Mouse (Mus musculus): ENCODE data around the gene Itga1. TPM values are rescaled to one million over a fixed set of nuclear protein-coding genes. Genes with fewer than 3 reads are reported as not detected.

The Itga1 gene
- polyA plus RNA-seq, 1 experiment from 2014 or later, result 22.0 TPM

GRCm38 (mm10) chr13:114980831-114981419, 120.8 kb downstream of the Itga1 start:
- DNase-seq (ENCODE audit: low spot score) (peak; percentile 45), ATAC-seq (no peak)
- Histone ChIP-seq H3K9me3 (ENCODE audit: low read length) (no peaks in the 10 kb centered on the region), H3K4me1 (ENCODE audit: insufficient read depth, low read depth, low read length) (no peaks in the 10 kb centered on the region), H3K4me2 (replicated peaks; ENCODE audit: low read depth, low read length) (no peak overlapping the region), H3K27ac (ENCODE audit: low read length) (no peak overlapping the region), H3K4me3 (ENCODE audit: low read depth, low read length) (no peak overlapping the region), H3K9ac (replicated peaks; ENCODE audit: low read depth) (no peak overlapping the region), H3K36me3 (ENCODE audit: insufficient read depth, low read length) (no peaks in the 10 kb centered on the region), H3K27me3 (replicated peaks; ENCODE audit: insufficient read depth, low read length) (no peaks in the 10 kb centered on the region)
- whole genome bisulfite sequencing, result 47% methylated on average over 10 of the region's 10 CpGs
- TF ChIP-seq CTCF (IDR thresholded peaks at IDR 0.05) (peak; percentile 64), EP300 (IDR thresholded peaks at IDR 0.05) (no peak)

GRCm38 (mm10) chr13:114974484-114975042, 127.2 kb downstream of the Itga1 start:
- Histone ChIP-seq H3K9ac (replicated peaks; ENCODE audit: low read depth) (no peak overlapping the region), H3K4me3 (ENCODE audit: low read depth, low read length) (no peak overlapping the region), H3K27me3 (replicated peaks; ENCODE audit: insufficient read depth, low read length) (no peaks in the 10 kb centered on the region), H3K9me3 (ENCODE audit: low read length) (no peaks in the 10 kb centered on the region), H3K4me2 (replicated peaks; ENCODE audit: low read depth, low read length) (no peak overlapping the region), H3K4me1 (ENCODE audit: insufficient read depth, low read depth, low read length) (no peaks in the 10 kb centered on the region), H3K36me3 (ENCODE audit: insufficient read depth, low read length) (no peaks in the 10 kb centered on the region), H3K27ac (ENCODE audit: low read length) (no peak overlapping the region)
- 40% methylated on average over 6 of the region's 6 CpGs for WGBS
- TF ChIP-seq CTCF (IDR thresholded peaks at IDR 0.05), result no peak
- TF ChIP-seq EP300 (IDR thresholded peaks at IDR 0.05), result no peak
- ATAC-seq (peak; percentile 57; the same call in 1 of the 2 replicates), DNase-seq (ENCODE audit: low spot score) (peak; percentile 50)

- DNase-seq (ENCODE audit: low spot score) (no peak), ATAC-seq (no peak)
- H3K4me2 ChIP-seq (replicated peaks; ENCODE audit: low read depth, low read length), result no peak overlapping the region
- H3K4me1 ChIP-seq (ENCODE audit: insufficient read depth, low read depth, low read length), result no peaks in the 10 kb centered on the region
- no peaks in the 10 kb centered on the region for H3K27me3 ChIP-seq (replicated peaks; ENCODE audit: insufficient read depth, low read length)
- H3K9me3 ChIP-seq (ENCODE audit: low read length), result no peaks in the 10 kb centered on the region
- 89% methylated on average over 3 of the region's 3 CpGs for WGBS
- H3K27ac ChIP-seq (ENCODE audit: low read length), result no peak overlapping the region
- H3K9ac ChIP-seq (replicated peaks; ENCODE audit: low read depth), result no peak overlapping the region
- H3K4me3 ChIP-seq (ENCODE audit: low read depth, low read length), result no peak overlapping the region
- TF ChIP-seq CTCF (IDR thresholded peaks at IDR 0.05), result no peak
- TF ChIP-seq EP300 (IDR thresholded peaks at IDR 0.05), result no peak
- no peaks in the 10 kb centered on the region for H3K36me3 ChIP-seq (ENCODE audit: insufficient read depth, low read length)
These were observed 129.9 kb downstream of the Itga1 start for GRCm38 (mm10) chr13:114971905-114972304.

- no peaks in the 10 kb centered on the region for H3K9me3 ChIP-seq (ENCODE audit: low read length)
- H3K36me3 ChIP-seq (ENCODE audit: insufficient read depth, low read length), result no peaks in the 10 kb centered on the region
- TF ChIP-seq EP300 (IDR thresholded peaks at IDR 0.05) (no peak), CTCF (IDR thresholded peaks at IDR 0.05) (peak; percentile 97)
- 44% methylated on average over 2 of the region's 2 CpGs for WGBS
- H3K4me1 ChIP-seq (ENCODE audit: insufficient read depth, low read depth, low read length), result no peaks in the 10 kb centered on the region
- DNase-seq (ENCODE audit: low spot score) (peak; percentile 89), ATAC-seq (peak; percentile 85)
- no peak overlapping the region for H3K4me2 ChIP-seq (replicated peaks; ENCODE audit: low read depth, low read length)
- no peak overlapping the region for H3K4me3 ChIP-seq (ENCODE audit: low read depth, low read length)
- no peak overlapping the region for H3K27ac ChIP-seq (ENCODE audit: low read length)
- H3K27me3 ChIP-seq (replicated peaks; ENCODE audit: insufficient read depth, low read length), result no peaks in the 10 kb centered on the region
- no peak overlapping the region for H3K9ac ChIP-seq (replicated peaks; ENCODE audit: low read depth)
These were observed 137.5 kb downstream of the Itga1 start for GRCm38 (mm10) chr13:114964233-114964632.

- Histone ChIP-seq H3K4me3 (ENCODE audit: low read depth, low read length) (no peak overlapping the region), H3K36me3 (ENCODE audit: insufficient read depth, low read length) (no peaks in the 10 kb centered on the region), H3K27me3 (replicated peaks; ENCODE audit: insufficient read depth, low read length) (no peaks in the 10 kb centered on the region), H3K4me1 (ENCODE audit: insufficient read depth, low read depth, low read length) (no peaks in the 10 kb centered on the region), H3K9me3 (ENCODE audit: low read length) (no peaks in the 10 kb centered on the region), H3K4me2 (replicated peaks; ENCODE audit: low read depth, low read length) (no peak overlapping the region), H3K27ac (ENCODE audit: low read length) (no peak overlapping the region), H3K9ac (replicated peaks; ENCODE audit: low read depth) (no peak overlapping the region)
- TF ChIP-seq EP300 (IDR thresholded peaks at IDR 0.05) (no peak), CTCF (IDR thresholded peaks at IDR 0.05) (no peak)
- ATAC-seq (no peak), DNase-seq (ENCODE audit: low spot score) (no peak)
These were observed 147.2 kb downstream of the Itga1 start for GRCm38 (mm10) chr13:114954516-114954915.

GRCm38 (mm10) chr13:114933541-114933940, 168.2 kb downstream of the Itga1 start:
- WGBS, result 59% methylated on average over 7 of the region's 7 CpGs
- H3K27me3 ChIP-seq (replicated peaks; ENCODE audit: insufficient read depth, low read length), result no peaks in the 10 kb centered on the region
- no peak overlapping the region for H3K27ac ChIP-seq (ENCODE audit: low read length)
- H3K4me1 ChIP-seq (ENCODE audit: insufficient read depth, low read depth, low read length), result peaks cover 3% of the 10 kb centered on the region; the same call in 1 of the 2 replicates
- DNase-seq (ENCODE audit: low spot score) (peak; percentile 25), ATAC-seq (no peak)
- no peaks in the 10 kb centered on the region for H3K36me3 ChIP-seq (ENCODE audit: insufficient read depth, low read length)
- H3K9me3 ChIP-seq (ENCODE audit: low read length), result no peaks in the 10 kb centered on the region
- H3K4me3 ChIP-seq (ENCODE audit: low read depth, low read length), result no peak overlapping the region
- H3K9ac ChIP-seq (replicated peaks; ENCODE audit: low read depth), result no peak overlapping the region
- TF ChIP-seq CTCF (IDR thresholded peaks at IDR 0.05) (no peak), EP300 (IDR thresholded peaks at IDR 0.05) (no peak)
- no peak overlapping the region for H3K4me2 ChIP-seq (replicated peaks; ENCODE audit: low read depth, low read length)
